Mouse (Mus musculus) CD4-positive naive resting alpha-beta T cell, adult 57 days (primary cell): ENCODE measurements around the gene Spam1. TPM values are rescaled to one million over a fixed set of nuclear protein-coding genes. Genes with fewer than 3 reads are reported as not detected.

Source experiments
- total RNA-seq: library from RNA; stranded (reverse); gene quantifications from one replicate; pipeline ENCODE4 v1.2.4, GENCODE M21; 2023

The Spam1 gene
- not detected for total RNA-seq

GRCm38 (mm10) chr6:24790888-24791287 is at the start of gene Spam1:
Gene Spam1, plus strand, starts transcription at chr6:24791188.

GRCm38 (mm10) chr6:24748029-24748428 is 43.0 kb upstream of the Spam1 start, which contains the start of gene Hyal4:
Gene Hyal4, plus strand, starts transcription at chr6:24748329.

Other genes with a start within 250 kb of the Spam1 start
- gene Lmod2, start 193.4 kb upstream of the Spam1 start, total RNA-seq, result not detected
- 51.8 TPM for gene Wasl, start 126.2 kb upstream of the Spam1 start, total RNA-seq
- not detected for gene Hyal6, start 57.9 kb upstream of the Spam1 start, total RNA-seq
- not detected for gene Hyal4, start 42.9 kb upstream of the Spam1 start, total RNA-seq
- not detected for gene Hyal5, start 66.8 kb downstream of the Spam1 start, total RNA-seq
- gene Tmem229a, start 165.1 kb downstream of the Spam1 start, total RNA-seq, result not detected